Mouse (Mus musculus) retina, adult 2 months (tissue): ENCODE data around the gene Isyna1.

Experiments used
- DNase-seq: peaks from one replicate; pipeline ENCODE4 v3.0.0-alpha.2; 2012; ENCODE audit warnings: low read depth, low spot score

The Isyna1 gene

DNA sequence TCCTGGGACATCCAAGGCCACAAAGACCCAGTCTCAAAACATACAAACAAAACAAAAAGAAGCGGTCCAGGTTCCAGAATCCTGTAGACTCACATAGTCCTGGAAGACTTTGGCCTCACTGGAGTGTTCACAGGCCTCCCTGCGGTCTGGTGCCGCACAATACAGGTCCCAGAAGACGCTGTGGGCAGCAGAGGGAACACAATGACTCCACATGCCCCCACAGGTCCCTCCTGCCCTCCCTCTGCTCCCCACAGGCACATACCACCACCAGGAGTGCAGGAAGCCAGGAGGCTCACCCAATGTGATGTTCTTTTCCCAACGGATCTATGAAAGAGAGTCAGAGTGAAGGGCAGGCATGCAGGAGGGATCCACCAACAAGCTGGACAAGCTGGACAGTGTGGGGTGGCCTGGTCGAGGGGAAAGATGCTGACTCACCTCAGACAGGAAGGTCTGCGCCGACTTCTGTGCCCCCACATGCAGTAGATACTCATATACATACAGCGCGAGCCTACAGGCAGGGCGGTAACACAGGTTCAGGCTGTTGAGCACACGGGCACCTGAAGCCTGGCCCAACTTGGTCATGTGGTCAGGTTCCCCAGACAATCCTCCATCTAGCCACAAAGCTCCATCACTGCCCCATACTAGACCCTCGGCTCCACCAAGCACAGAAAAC lies 8.1 kb downstream of the Isyna1 start:
- DNase-seq = no peak

DNA sequence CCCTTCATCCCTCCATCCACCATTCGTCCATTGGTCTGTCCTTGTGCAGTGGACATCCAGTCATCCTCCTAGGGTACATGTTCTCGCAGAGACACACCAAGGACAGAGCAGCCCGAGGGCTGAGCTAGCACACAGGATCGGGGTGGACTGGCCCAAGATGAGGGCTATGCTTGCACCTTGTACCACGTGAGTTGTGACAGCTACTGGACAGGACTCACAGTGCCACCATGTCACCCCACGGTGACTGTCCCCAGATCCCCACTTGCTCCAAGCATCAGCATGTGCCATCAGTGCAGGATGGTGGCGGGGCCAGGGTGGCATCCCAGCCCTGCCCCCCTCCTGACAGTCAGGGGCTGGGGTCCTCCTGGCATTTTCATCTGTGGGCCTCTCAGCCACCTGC lies 10.4 kb downstream of the Isyna1 start:
- DNase-seq = no peak

GRCm38 (mm10) chr8:70605871-70606779 lies 12.0 kb downstream of the Isyna1 start:
- DNase-seq = no peak

GRCm38 (mm10) chr8:70606780-70607602 lies 12.8 kb downstream of the Isyna1 start:
- no peak for DNase-seq

DNA sequence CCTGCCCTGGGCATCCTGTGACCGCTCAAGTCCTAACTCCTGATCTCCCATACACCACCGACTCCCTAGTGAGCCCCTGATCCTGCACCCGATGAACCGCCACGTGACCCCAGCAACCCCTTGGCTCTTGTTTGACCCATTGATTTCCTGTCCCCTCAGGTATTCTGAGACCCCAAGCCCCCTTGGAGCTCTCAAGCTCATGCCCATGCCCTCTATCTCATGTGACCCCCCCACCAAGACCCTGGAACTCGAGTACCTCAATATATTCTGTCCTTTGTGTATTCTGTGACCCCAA lies 13.4 kb downstream of the Isyna1 start:
- no peak for DNase-seq

- no peak for DNase-seq
Observed at GRCm38 (mm10) chr8:70607898-70608748, 13.9 kb downstream of the Isyna1 start.

DNA sequence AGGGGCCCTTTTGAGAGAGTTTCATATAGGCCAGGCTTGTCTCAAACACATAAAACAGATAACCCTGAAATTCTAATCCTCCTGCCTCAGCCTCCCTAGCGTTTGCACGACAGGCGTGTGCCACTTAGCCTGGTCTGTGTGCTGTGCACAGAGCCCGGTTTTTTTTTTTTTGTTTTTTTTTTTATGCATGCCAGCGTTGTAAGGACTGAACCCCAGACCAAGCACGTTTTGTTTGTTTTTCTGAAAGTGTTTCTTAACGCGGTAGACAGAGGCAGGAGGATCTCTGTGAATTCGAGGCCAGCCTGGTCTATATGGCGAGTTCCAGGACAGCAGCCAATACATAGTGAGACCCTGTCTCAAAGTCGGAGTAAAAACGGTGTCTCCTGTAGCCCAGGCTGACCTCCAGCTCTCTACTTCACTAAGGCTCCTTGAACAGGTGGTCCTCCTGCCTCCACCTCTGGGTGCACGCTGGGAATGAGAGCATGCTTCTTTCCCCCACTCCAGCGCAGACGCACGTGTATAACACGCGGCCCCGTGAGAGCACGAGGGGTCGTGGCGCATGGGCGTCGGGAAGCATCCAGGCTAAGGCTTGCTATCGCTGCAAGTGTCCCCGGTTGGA lies 14.7 kb downstream of the Isyna1 start, which contains the start of gene Ssbp4:
Gene Ssbp4, minus strand, starts transcription at position 124 of the 619 bp plus-strand sequence.
- no peak for DNase-seq

- no peak for DNase-seq
Observed at GRCm38 (mm10) chr8:70609368-70609848, 15.2 kb downstream of the Isyna1 start.

GRCm38 (mm10) chr8:70609849-70610795 lies 15.9 kb downstream of the Isyna1 start:
- DNase-seq = no peak

GRCm38 (mm10) chr8:70610796-70611771 lies 16.9 kb downstream of the Isyna1 start:
- no peak for DNase-seq

GRCm38 (mm10) chr8:70611849-70612248 lies 17.7 kb downstream of the Isyna1 start:
- no peak for DNase-seq

GRCm38 (mm10) chr8:70613763-70614162 lies 19.6 kb downstream of the Isyna1 start:
- no peak for DNase-seq

DNA sequence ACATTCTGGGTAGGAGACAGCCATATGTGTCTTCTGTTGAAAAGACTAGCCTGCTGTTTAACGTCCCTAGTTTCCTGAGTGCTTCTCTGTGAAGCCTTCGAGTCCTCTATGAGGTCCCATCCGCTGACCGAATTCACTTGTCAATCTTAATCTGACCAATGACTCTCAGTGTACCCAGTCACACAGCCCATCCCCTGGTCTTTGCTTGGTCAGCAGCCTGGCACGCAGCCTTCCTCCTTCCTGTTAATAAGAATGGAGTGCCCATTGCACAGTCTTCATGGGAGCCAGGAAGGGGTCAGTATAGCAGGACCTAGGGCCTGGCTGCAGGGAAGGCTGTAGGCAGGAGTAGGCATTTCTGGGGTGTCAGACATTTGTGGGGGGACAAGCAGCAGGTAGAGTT lies 20.3 kb downstream of the Isyna1 start:
- no peak for DNase-seq

DNA sequence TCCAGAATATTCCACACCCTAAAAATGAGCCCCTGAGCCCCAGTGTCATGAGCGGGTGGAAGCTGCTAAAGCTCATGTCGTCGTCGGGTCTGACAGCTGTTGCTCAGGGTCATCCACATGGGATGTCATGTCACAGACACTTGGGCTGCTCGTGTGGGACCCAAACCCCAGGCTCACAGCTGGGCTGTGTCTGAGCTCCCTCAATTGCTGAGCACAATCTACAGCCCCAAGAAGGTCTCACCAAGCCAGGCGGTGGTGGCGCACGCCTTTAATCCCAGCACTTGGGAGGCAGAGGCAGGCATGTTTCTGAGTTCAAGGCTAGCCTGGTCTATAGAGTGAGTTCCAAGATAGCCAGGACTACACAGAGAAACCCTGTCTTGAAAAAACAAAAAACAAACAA lies 21.1 kb downstream of the Isyna1 start:
- DNase-seq = no peak

GRCm38 (mm10) chr8:70615894-70616293 lies 21.7 kb downstream of the Isyna1 start, which contains the start of gene Lrrc25:
Gene Lrrc25 (plus strand): TSS chr8:70616155.
- DNase-seq = no peak

- no peak for DNase-seq
Observed at GRCm38 (mm10) chr8:70616645-70617044, 22.5 kb downstream of the Isyna1 start.

GRCm38 (mm10) chr8:70617985-70618384 lies 23.8 kb downstream of the Isyna1 start:
- no peak for DNase-seq

- no peak for DNase-seq
Observed at GRCm38 (mm10) chr8:70618888-70619334, 24.7 kb downstream of the Isyna1 start.
